Mouse (Mus musculus): ENCODE measurements around the gene Dnah17.

DNA sequence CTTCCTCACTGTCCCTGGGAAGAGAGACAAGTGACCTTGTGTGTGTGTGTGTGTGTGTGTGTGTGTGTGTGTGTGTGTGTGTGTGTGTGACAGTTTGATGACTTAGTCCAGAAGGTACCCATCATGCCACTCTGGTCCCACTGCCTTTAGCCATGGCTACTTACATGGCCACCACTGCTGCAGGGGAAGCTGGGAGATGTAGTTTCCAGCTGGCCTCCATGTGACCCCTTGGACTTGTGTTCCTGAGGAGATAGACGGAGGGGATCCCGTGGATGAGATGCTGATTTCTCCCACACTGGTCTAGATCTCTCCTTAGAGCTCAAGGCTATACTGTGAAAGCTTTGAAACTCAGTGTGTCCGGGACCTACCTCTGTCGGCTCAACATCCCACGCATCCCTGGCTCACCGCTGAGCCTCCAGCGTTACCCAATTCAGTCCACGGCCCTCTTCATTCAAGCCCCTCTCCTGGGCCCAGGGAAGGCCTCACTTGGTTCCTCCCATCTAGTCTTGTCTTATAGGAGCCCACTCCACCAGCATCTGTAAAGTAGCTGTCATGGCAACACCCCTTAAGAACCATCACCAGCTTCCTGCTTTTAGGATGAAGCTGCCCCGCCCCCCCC is 2.8 kb upstream of the Dnah17 start:
- no peak for TF ChIP-seq CTCF (IDR thresholded peaks at IDR 0.05; ENCODE audit: low read depth)
- TF ChIP-seq EP300 (optimal IDR thresholded peaks at IDR 0.05): no peak

All from stomach, postnatal 0 days (tissue).